Mouse (Mus musculus) C2C12 (cell line): ENCODE results near the gene Rrp8. TPM values are rescaled to one million over a fixed set of nuclear protein-coding genes. Genes with fewer than 3 reads are reported as not detected.

ENCODE experiments used
- H3K27me3 ChIP-seq: one replicate; pipeline ENCODE4 v1.6.1; 2011; ENCODE audit not compliant: control insufficient read depth, insufficient read depth, insufficient read length
- H3K36me3 ChIP-seq: one replicate; pipeline ENCODE4 v1.6.1; 2011; ENCODE audit not compliant: control insufficient read depth, insufficient read depth
- H3K4me3 ChIP-seq: one replicate; pipeline ENCODE4 v1.5.1; 2011; ENCODE audit warnings: mild to moderate bottlenecking, control low read depth; ENCODE audit not compliant: poor library complexity, insufficient read depth, severe bottlenecking
- H3K79me2 ChIP-seq: one replicate; pipeline ENCODE4 v1.6.1; 2011; ENCODE audit not compliant: control insufficient read depth, insufficient read depth
- H3K79me3 ChIP-seq: one replicate; pipeline ENCODE4 v1.6.1; 2011; ENCODE audit warnings: low read depth, control low read depth
- H3ac ChIP-seq: one replicate; pipeline ENCODE3; 2011; ENCODE audit warnings: low read depth; ENCODE audit not compliant: control insufficient read depth, insufficient read length
- CEBPB ChIP-seq: IDR thresholded peaks from one replicate; pipeline ENCODE4 v1.6.1; 2011; ENCODE audit warnings: low read depth, mild to moderate bottlenecking, control low read depth, moderate library complexity
- CTCF ChIP-seq: IDR thresholded peaks from one replicate; pipeline ENCODE4 v1.5.1; 2011; ENCODE audit not compliant: control insufficient read depth, insufficient read depth, insufficient read length
- FOSL1 ChIP-seq: IDR thresholded peaks from one replicate; pipeline ENCODE4 v1.8.0; 2011; ENCODE audit warnings: mild to moderate bottlenecking, low read length; ENCODE audit not compliant: poor library complexity, insufficient read depth, severe bottlenecking
- MAX ChIP-seq: IDR thresholded peaks from one replicate; pipeline ENCODE4 v1.6.1; 2011; ENCODE audit warnings: mild to moderate bottlenecking, control low read depth
- MYOD1 ChIP-seq: IDR thresholded peaks from one replicate; pipeline ENCODE4 v1.6.1; 2011; ENCODE audit warnings: low read depth; ENCODE audit not compliant: control insufficient read depth, insufficient read length
- MYOG ChIP-seq: IDR thresholded peaks from one replicate; pipeline ENCODE4 v1.6.1; 2011; ENCODE audit not compliant: control insufficient read depth, insufficient read length; ENCODE audit errors: extremely low read depth
- USF1 ChIP-seq: IDR thresholded peaks from one replicate; pipeline ENCODE4 v1.6.1; 2011; ENCODE audit warnings: low read depth, mild to moderate bottlenecking, control low read depth, moderate library complexity
- polyA plus RNA-seq: library from polyadenylated mRNA; unstranded; fragments of >200 nt; fragmentation: generic; extraction: Trizol; gene quantifications from one replicate; pipeline ENCODE4 v1.2.1, GENCODE M21; 2012; ENCODE audit warnings: missing spikeins

Rrp8 gene
- polyA plus RNA-seq, 1 experiment, result 35.8 TPM

- H3K79me2 ChIP-seq, result no peaks in the 10 kb centered on the region
- H3ac ChIP-seq, result peak overlapping the region; percentile 4
- no peaks in the 10 kb centered on the region for H3K79me3 ChIP-seq
- no peak overlapping the region for H3K4me3 ChIP-seq
- no peaks in the 10 kb centered on the region for H3K36me3 ChIP-seq
- H3K27me3 ChIP-seq, result peaks cover 3% of the 10 kb centered on the region
- peak; percentile 91 for TF ChIP-seq MYOD1
- no peak for TF ChIP-seq CEBPB
- no peak for TF ChIP-seq CTCF
- TF ChIP-seq FOSL1, result no peak
- peak; percentile 94 for TF ChIP-seq MAX
- TF ChIP-seq MYOG, result no peak
- no peak for TF ChIP-seq USF1
Measured at GRCm38 (mm10) chr7:105777797-105778552, 40.8 kb upstream of the Rrp8 start.

- H3K27me3 ChIP-seq, result peaks cover 3% of the 10 kb centered on the region
- no peaks in the 10 kb centered on the region for H3K79me3 ChIP-seq
- no peak overlapping the region for H3K4me3 ChIP-seq
- H3ac ChIP-seq, result no peak overlapping the region
- TF ChIP-seq MYOG, result no peak
- TF ChIP-seq FOSL1, result no peak
- TF ChIP-seq CTCF, result no peak
- no peak for TF ChIP-seq MYOD1
- TF ChIP-seq CEBPB, result no peak
- TF ChIP-seq USF1, result no peak
- no peak for TF ChIP-seq MAX
- H3K36me3 ChIP-seq, result no peaks in the 10 kb centered on the region
- H3K79me2 ChIP-seq, result no peaks in the 10 kb centered on the region
Measured at GRCm38 (mm10) chr7:105777316-105777715, 40.1 kb upstream of the Rrp8 start.

- Histone ChIP-seq H3K27me3 (peaks cover 3% of the 10 kb centered on the region), H3K4me3 (no peak overlapping the region), H3ac (no peak overlapping the region), H3K79me2 (no peaks in the 10 kb centered on the region), H3K79me3 (no peaks in the 10 kb centered on the region), H3K36me3 (no peaks in the 10 kb centered on the region)
- TF ChIP-seq MAX, result no peak
- TF ChIP-seq CTCF, result no peak
- TF ChIP-seq MYOG, result no peak
- TF ChIP-seq CEBPB, result no peak
- TF ChIP-seq MYOD1, result no peak
- TF ChIP-seq FOSL1, result no peak
- no peak for TF ChIP-seq USF1
Measured at GRCm38 (mm10) chr7:105776026-105776425, 38.8 kb upstream of the Rrp8 start.

- Histone ChIP-seq H3ac (no peak overlapping the region), H3K79me3 (no peaks in the 10 kb centered on the region), H3K79me2 (no peaks in the 10 kb centered on the region), H3K27me3 (peaks cover 3% of the 10 kb centered on the region), H3K4me3 (no peak overlapping the region), H3K36me3 (no peaks in the 10 kb centered on the region)
- no peak for TF ChIP-seq MYOD1
- no peak for TF ChIP-seq USF1
- no peak for TF ChIP-seq FOSL1
- TF ChIP-seq CEBPB, result no peak
- TF ChIP-seq MAX, result no peak
- no peak for TF ChIP-seq MYOG
Measured at GRCm38 (mm10) chr7:105774661-105775060, 37.5 kb upstream of the Rrp8 start.

- Histone ChIP-seq H3K36me3 (no peaks in the 10 kb centered on the region), H3ac (no peak overlapping the region), H3K79me3 (no peaks in the 10 kb centered on the region), H3K27me3 (peaks cover 3% of the 10 kb centered on the region), H3K79me2 (no peaks in the 10 kb centered on the region), H3K4me3 (no peak overlapping the region)
- TF ChIP-seq MYOD1, result no peak
Measured at GRCm38 (mm10) chr7:105773041-105773440, 35.9 kb upstream of the Rrp8 start.

- Histone ChIP-seq H3K4me3 (no peak overlapping the region), H3K79me3 (no peaks in the 10 kb centered on the region), H3K36me3 (no peaks in the 10 kb centered on the region), H3K79me2 (no peaks in the 10 kb centered on the region), H3K27me3 (peaks cover 3% of the 10 kb centered on the region), H3ac (no peak overlapping the region)
- TF ChIP-seq CEBPB (no peak), FOSL1 (no peak), USF1 (no peak), MYOG (no peak)
Measured at GRCm38 (mm10) chr7:105772331-105772730, 35.1 kb upstream of the Rrp8 start.
